Mouse (Mus musculus) hindbrain, embryonic 12.5 days (tissue): ENCODE data around the gene Lrrc74b. TPM values are rescaled to one million over a fixed set of nuclear protein-coding genes. Genes with fewer than 3 reads are reported as not detected.
A peak's percentile ranks its signal among the peaks of the same experiment; 100 is the strongest.
"Not testable (repeated sequence)": the region's sequence is repeated elsewhere in the genome, so short reads cannot be mapped to it uniquely, and the experiment has no call there.

ENCODE experiments used
- ATAC-seq: fragments of 200-750 bp; cut with Nextera tagmentation; 2 replicates; pipeline ENCODE4 v1.8.0; 2017; ENCODE audit warnings: moderate TSS enrichment; ENCODE audit not compliant: low FRiP score
- H3K27ac ChIP-seq: fragments of 300-500 bp; sonication (generic); 2 replicates; pipeline ENCODE4 v1.5.1; 2016; ENCODE audit warnings: mild to moderate bottlenecking
- H3K27me3 ChIP-seq: fragments of 300-500 bp; sonication (generic); 2 replicates; pipeline ENCODE4 v1.6.1; 2016; ENCODE audit warnings: mild to moderate bottlenecking
- H3K36me3 ChIP-seq: fragments of 300-500 bp; sonication (generic); 2 replicates; pipeline ENCODE4 v1.6.1; 2016; ENCODE audit warnings: mild to moderate bottlenecking
- H3K4me1 ChIP-seq: fragments of 300-500 bp; sonication (generic); 2 replicates; pipeline ENCODE4 v1.6.1; 2016
- H3K4me2 ChIP-seq: fragments of 300-500 bp; sonication (generic); replicated peaks from 2 replicates; pipeline ENCODE4 v1.6.1; 2016; ENCODE audit warnings: mild to moderate bottlenecking
- H3K4me3 ChIP-seq: fragments of 300-500 bp; sonication (generic); 2 replicates; pipeline ENCODE4 v1.5.1; 2016; ENCODE audit warnings: mild to moderate bottlenecking
- H3K9ac ChIP-seq: fragments of 300-500 bp; sonication (generic); 2 replicates; pipeline ENCODE4 v1.6.1; 2016; ENCODE audit warnings: mild to moderate bottlenecking, moderate library complexity
- H3K9me3 ChIP-seq: fragments of 300-500 bp; sonication (generic); replicated peaks from 2 replicates; pipeline ENCODE4 v1.6.1; 2016; ENCODE audit warnings: mild to moderate bottlenecking
- WGBS: fragments of 180-500 bp; shearing (Covaris S2); methylation state at CpG from one replicate; pipeline ENCODE4 v1.1.7; 2016; 5-methylcytosine and 5-hydroxymethylcytosine counted together
- polyA plus RNA-seq: library from polyadenylated mRNA; unstranded; fragments of >200 nt; fragmentation: Nextera tagmentation; extraction: Ambion mirVana; gene quantifications from 2 replicates; pipeline ENCODE4 v1.2.1, GENCODE M21; 2016

Gene Lrrc74b
- polyA plus RNA-seq, 1 experiment from 2014 or later: 1.1 TPM

GRCm38 (mm10) chr16:17510143-17510542, 50.9 kb downstream of the Lrrc74b start:
- no peak overlapping the region for H3K9ac ChIP-seq
- no peaks in the 10 kb centered on the region for H3K9me3 ChIP-seq
- H3K36me3 ChIP-seq: peaks cover 28% of the 10 kb centered on the region
- no peaks in the 10 kb centered on the region for H3K27me3 ChIP-seq
- peak overlapping the region; percentile 82 for H3K4me2 ChIP-seq
- no peak overlapping the region for H3K27ac ChIP-seq
- 98% methylated on average over 2 of the region's 2 CpGs for WGBS
- peak overlapping the region; percentile 69 for H3K4me3 ChIP-seq
- ATAC-seq: no peak
- peaks cover 13% of the 10 kb centered on the region for H3K4me1 ChIP-seq

- no peak; the same call in 1 of the 2 replicates for ATAC-seq
- H3K4me3 ChIP-seq: peak overlapping the region; percentile 69
- WGBS: 15% methylated on average over 9 of the region's 9 CpGs
- H3K27ac ChIP-seq: peak overlapping the region; percentile 90; the same call in 1 of the 2 replicates
- no peaks in the 10 kb centered on the region for H3K9me3 ChIP-seq
- H3K4me2 ChIP-seq: peak overlapping the region; percentile 82
- H3K9ac ChIP-seq: peak overlapping the region; percentile 77
- H3K4me1 ChIP-seq: peaks cover 13% of the 10 kb centered on the region
- H3K27me3 ChIP-seq: no peaks in the 10 kb centered on the region
- peaks cover 25% of the 10 kb centered on the region for H3K36me3 ChIP-seq
Measured at GRCm38 (mm10) chr16:17509240-17509597, 51.8 kb downstream of the Lrrc74b start.

GRCm38 (mm10) chr16:17508546-17509239, 52.4 kb downstream of the Lrrc74b start, which contains the start of gene Lztr1:
Gene Lztr1 (plus strand): TSS chr16:17508688.
- Histone ChIP-seq H3K27me3 (no peaks in the 10 kb centered on the region), H3K36me3 (peaks cover 20% of the 10 kb centered on the region), H3K9ac (peak within 1 kb of the TSS; percentile 77), H3K4me1 (peaks cover 13% of the 10 kb centered on the region), H3K4me3 (peak within 1 kb of the TSS; percentile 69), H3K4me2 (peak within 1 kb of the TSS; percentile 82), H3K9me3 (no peaks in the 10 kb centered on the region), H3K27ac (peak within 1 kb of the TSS; percentile 90)
- under 1% methylated on average over 50 of the region's 50 CpGs for WGBS
- peak; percentile 98 for ATAC-seq

- peaks cover 14% of the 10 kb centered on the region for H3K36me3 ChIP-seq
- ATAC-seq, H3K9me3 ChIP-seq, H3K27me3 ChIP-seq: not testable (repeated sequence)
- WGBS: 28% methylated on average over 3 of the region's 3 CpGs
- H3K27ac ChIP-seq: peak overlapping the region; percentile 90
- H3K4me1 ChIP-seq: peaks cover 13% of the 10 kb centered on the region
- H3K9ac ChIP-seq: peak overlapping the region; percentile 77
- peak overlapping the region; percentile 82 for H3K4me2 ChIP-seq
- peak overlapping the region; percentile 69 for H3K4me3 ChIP-seq
Measured at GRCm38 (mm10) chr16:17508031-17508430, 53.0 kb downstream of the Lrrc74b start.

GRCm38 (mm10) chr16:17507018-17507552, 54.0 kb downstream of the Lrrc74b start:
- peaks cover 4% of the 10 kb centered on the region; the same call in 1 of the 2 replicates for H3K36me3 ChIP-seq
- ATAC-seq: no peak
- no peak overlapping the region for H3K4me3 ChIP-seq
- no peaks in the 10 kb centered on the region for H3K27me3 ChIP-seq
- no peak overlapping the region for H3K9ac ChIP-seq
- H3K27ac ChIP-seq: no peak overlapping the region
- WGBS: 89% methylated on average over 5 of the region's 5 CpGs
- H3K4me2 ChIP-seq: no peak overlapping the region
- H3K4me1 ChIP-seq: peaks cover 13% of the 10 kb centered on the region
- no peaks in the 10 kb centered on the region for H3K9me3 ChIP-seq

GRCm38 (mm10) chr16:17502681-17503080, 58.4 kb downstream of the Lrrc74b start:
- Histone ChIP-seq H3K9ac (no peak overlapping the region), H3K4me2 (no peak overlapping the region), H3K9me3 (no peaks in the 10 kb centered on the region), H3K36me3 (no peaks in the 10 kb centered on the region), H3K4me3 (no peak overlapping the region), H3K27ac (no peak overlapping the region), H3K27me3 (no peaks in the 10 kb centered on the region), H3K4me1 (peaks cover 15% of the 10 kb centered on the region)
- ATAC-seq: no peak
- WGBS: 83% methylated on average over 4 of the region's 4 CpGs

- 10% methylated on average over 10 of the region's 10 CpGs for WGBS
- Histone ChIP-seq H3K36me3 (no peaks in the 10 kb centered on the region), H3K4me1 (peaks cover 21% of the 10 kb centered on the region), H3K9ac (no peak overlapping the region; the same call in 1 of the 2 replicates), H3K4me2 (peak overlapping the region; percentile 21), H3K27me3 (no peaks in the 10 kb centered on the region), H3K9me3 (no peaks in the 10 kb centered on the region), H3K27ac (no peak overlapping the region), H3K4me3 (no peak overlapping the region)
- ATAC-seq: peak; percentile 68
Measured at GRCm38 (mm10) chr16:17499249-17499883, 61.7 kb downstream of the Lrrc74b start.

GRCm38 (mm10) chr16:17496499-17497305, 64.3 kb downstream of the Lrrc74b start:
- Histone ChIP-seq H3K9ac (no peak overlapping the region), H3K4me1 (peaks cover 21% of the 10 kb centered on the region), H3K4me2 (no peak overlapping the region), H3K36me3 (no peaks in the 10 kb centered on the region), H3K27me3 (peaks cover 3% of the 10 kb centered on the region; the same call in 1 of the 2 replicates), H3K4me3 (no peak overlapping the region), H3K27ac (peak overlapping the region; percentile 52), H3K9me3 (no peaks in the 10 kb centered on the region)
- ATAC-seq: no peak
- 57% methylated on average over 2 of the region's 2 CpGs for WGBS

Other genes with a start within 250 kb of the Lrrc74b start
- gene Serpind1, start 229.9 kb downstream of the Lrrc74b start, polyA plus RNA-seq: 0.33 and 0.43 TPM in 2 replicates
- 19.8 and 20.4 TPM in 2 replicates for gene Snap29, start 155.3 kb downstream of the Lrrc74b start, polyA plus RNA-seq
- gene Pi4ka, start 154.9 kb downstream of the Lrrc74b start, polyA plus RNA-seq: 64.8 and 72.8 TPM in 2 replicates
- 87.1 and 98.9 TPM in 2 replicates for gene Crkl, start 109.3 kb downstream of the Lrrc74b start, polyA plus RNA-seq
- 3.0 and 4.5 TPM in 2 replicates for gene Aifm3, start 71.6 kb downstream of the Lrrc74b start, polyA plus RNA-seq
- 113 and 121 TPM in 2 replicates for gene Lztr1, start 52.6 kb downstream of the Lrrc74b start, polyA plus RNA-seq
- 57.7 and 66.5 TPM in 2 replicates for gene Thap7, start 30.1 kb downstream of the Lrrc74b start, polyA plus RNA-seq
- 1.8 and 2.2 TPM in 2 replicates for gene P2rx6, start 638 bp upstream of the Lrrc74b start, polyA plus RNA-seq
- 6.8 and 7.8 TPM in 2 replicates for gene Slc7a4, start 22.0 kb upstream of the Lrrc74b start, polyA plus RNA-seq
- gene Smpd4, start 58.1 kb upstream of the Lrrc74b start, polyA plus RNA-seq: 35.1 and 37.0 TPM in 2 replicates
- 8.1 and 9.6 TPM in 2 replicates for gene Ccdc74a, start 85.2 kb upstream of the Lrrc74b start, polyA plus RNA-seq
- 45.2 and 51.7 TPM in 2 replicates for gene Med15, start 171.6 kb upstream of the Lrrc74b start, polyA plus RNA-seq
- 63.9 and 64.7 TPM in 2 replicates for gene Klhl22, start 198.4 kb upstream of the Lrrc74b start, polyA plus RNA-seq
- gene Scarf2, start 236.0 kb upstream of the Lrrc74b start, polyA plus RNA-seq: 21.0 and 26.5 TPM in 2 replicates